Mouse (Mus musculus) frontal cortex, postnatal 25 days (tissue): ENCODE measurements at regions not wholly inside any gene's neighbourhood (a gene's known extent, or its start where the extent isn't known, plus 50 kb on each side); places are given as distances from the start of the nearest gene placed in this dataset.

ENCODE experiments used
- DNase-seq, 2 experiments: peaks; one replicate each; pipeline ENCODE4 v3.0.0; 2022; ENCODE audit warnings: low spot score in 2 of 2

- peak in 1 of 2 experiments; percentile 9 for DNase-seq
Observed at GRCm38 (mm10) chr10:45009676-45010075, 57.3 kb upstream of the Prep start.

DNA sequence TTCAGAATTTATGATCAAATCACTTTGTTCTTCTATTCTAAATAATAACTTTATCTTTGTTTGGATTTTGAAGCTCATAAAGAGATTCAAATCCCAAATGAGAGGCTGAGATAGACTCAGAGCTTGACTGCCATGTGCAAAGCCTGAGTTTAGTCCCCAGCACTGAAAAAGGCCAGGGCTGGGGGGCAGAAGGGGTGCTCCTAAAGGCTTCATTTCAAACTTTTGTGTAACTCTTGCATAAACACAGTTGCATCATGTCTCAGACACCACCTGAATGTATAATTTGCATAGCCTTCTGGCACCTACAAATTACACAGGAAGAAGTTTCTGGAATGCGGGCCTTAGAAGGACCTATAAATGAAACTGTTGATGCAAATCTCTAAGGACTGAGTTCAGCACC is 57.8 kb upstream of the Prep start:
- no peak for DNase-seq

DNA sequence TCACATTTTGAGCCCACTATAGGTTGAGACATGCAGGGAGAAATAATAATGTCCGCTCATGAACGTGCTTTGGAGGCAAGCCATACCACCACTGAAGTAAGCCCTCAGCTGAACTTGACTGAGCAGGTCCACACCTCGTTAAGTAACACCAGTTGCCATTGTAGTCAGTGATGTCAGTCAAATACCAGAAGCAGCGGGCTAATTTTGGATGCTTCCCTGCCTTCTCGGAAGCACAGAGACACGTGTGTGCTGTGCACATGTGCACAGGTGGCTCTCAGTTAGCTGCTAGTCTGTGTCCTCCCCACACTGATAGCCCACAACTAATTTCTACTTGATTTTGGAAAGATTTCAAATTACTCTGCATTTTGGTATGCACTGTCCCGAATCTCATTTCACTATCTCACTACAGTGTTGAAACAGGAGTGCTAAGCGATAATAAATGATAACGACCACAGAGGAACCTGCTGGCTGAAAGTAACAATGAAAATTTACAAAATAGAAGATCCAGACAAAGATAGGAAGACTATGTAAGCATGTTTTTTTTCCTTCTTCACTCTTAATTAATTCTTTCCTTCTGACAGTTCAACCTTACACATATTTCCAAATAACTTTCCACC is 62.9 kb upstream of the Prep start:
- DNase-seq = no peak

GRCm38 (mm10) chr10:45003344-45003681 is 63.7 kb upstream of the Prep start:
- DNase-seq = no peak

DNA sequence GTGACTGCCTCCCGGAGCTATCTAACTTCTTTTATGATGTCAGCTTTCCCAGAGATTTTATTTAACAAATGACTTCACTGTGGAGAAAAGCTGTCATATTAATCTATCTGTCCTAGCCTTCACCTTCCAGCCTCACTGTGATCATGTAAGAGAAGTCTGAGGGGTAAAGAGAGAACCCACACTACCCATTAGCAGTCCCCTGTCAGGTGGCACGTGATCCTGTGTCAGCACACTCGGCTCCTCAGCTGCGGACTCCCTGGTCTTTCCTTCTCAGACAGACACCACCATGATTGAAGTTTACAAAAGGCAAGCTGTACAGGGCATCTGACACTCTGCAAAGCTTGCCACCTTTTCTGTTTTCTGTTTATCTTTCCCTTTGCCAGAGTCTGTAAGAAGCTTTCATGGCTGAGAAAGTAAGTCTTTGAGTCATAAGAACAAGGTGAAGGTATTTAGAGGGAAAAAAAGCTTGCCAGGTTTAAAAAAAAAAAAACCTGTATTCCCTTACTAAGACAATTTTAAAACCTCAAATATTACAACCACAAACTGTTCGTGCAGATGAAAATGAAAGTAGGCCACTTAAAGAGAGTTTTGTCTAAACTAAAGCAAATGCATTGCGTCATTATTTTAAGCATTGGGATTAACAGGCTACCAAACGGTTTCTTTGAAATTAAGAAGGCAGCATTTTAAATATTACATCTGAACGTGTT is 64.2 kb upstream of the Prep start:
- DNase-seq = no peak

- peak in 1 of 2 experiments; percentile 28 for DNase-seq
Observed at GRCm38 (mm10) chr10:45000873-45001859, 65.8 kb upstream of the Prep start.

DNA sequence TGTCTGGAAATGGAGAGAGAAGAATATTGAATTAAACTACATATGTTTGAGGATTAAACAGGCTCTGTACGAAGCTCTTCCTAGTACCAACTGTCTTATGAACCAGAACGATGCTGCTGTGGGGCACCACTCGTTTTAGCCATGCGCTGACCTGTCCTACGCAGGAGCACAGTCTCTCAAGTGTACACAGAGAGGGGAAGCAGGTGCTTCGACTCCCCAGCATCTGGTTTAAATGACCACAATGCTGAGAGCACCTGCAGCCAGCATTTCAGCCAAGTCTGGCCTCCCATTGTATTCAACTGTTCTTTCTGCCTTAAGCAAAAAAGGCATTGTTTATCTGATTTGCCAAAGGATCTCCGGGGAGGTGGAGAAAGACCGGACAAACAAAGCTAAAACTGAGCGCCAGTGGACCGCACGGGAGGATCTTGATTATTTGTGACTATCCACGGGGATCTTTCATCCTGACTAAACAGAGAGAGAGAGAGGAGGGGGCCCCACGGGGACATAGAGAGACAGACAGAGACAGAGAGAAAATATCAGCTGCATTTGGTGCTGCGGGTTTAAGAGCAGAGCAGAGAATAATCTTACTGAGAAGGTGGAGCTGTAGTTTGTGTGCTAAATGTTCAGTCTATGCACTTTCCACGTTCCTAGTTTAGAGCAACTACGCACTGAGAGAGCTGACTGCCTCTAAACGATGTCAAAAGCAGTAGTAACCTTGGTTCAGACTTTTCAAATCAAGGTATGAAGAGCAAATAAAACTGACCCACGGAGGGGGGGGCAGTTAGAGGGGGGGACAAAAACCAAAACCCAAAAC is 66.8 kb upstream of the Prep start:
- DNase-seq = no peak

DNA sequence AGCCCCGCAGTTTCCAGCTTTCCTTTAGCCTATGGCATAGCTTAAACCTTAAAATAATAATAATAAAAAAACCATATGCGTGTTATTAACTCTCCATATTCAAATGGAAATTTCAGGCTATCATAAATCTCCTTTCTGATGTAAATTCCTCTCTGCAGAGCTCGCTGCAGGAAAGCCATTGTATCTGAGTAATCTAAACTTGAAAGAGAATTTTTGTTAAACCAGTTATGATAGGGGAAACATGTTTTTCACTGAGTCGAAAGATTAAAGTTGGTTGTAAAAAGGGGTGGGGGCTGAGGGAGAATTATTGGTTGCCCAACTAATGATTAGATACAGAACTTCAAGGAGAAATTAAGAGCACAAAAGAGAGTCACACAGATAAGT is 69.1 kb upstream of the Prep start:
- DNase-seq = no peak

DNA sequence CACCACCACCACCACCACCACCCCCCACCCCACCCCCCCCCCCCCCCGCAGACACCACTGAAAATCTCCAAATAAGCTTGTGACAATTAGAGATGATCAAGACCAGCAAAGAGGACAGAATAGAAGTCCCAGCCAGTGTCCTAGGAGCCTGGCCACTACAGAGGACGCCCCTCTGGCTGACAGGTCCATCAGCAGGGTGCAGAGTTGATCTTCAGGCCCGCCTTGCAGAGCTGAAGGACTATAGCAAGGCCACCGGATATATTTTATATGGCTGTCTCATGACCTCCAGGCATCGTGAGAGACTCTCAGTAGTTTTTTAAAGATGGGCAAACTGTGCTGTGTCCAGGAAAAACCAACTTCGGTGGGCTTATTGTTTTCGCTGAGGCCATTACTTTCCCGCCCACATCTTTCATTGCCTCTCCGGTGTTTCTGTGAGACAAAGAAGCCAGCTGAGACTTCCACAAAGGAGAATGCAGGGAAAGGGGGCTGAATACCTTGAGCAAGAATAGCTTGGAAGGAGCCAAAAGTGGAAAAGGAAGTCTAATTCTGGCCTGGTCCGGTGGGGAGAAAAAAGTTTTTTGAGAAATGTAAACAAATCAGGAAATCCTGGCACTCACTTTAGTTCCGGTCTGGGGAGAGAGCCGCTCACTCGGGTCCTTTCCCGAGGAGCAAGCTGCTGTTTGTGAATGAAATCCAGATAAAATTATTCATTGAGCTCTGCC is 69.7 kb upstream of the Prep start:
- DNase-seq = no peak

- DNase-seq = no peak
Observed at GRCm38 (mm10) chr10:44995756-44996155, 71.2 kb upstream of the Prep start.

DNA sequence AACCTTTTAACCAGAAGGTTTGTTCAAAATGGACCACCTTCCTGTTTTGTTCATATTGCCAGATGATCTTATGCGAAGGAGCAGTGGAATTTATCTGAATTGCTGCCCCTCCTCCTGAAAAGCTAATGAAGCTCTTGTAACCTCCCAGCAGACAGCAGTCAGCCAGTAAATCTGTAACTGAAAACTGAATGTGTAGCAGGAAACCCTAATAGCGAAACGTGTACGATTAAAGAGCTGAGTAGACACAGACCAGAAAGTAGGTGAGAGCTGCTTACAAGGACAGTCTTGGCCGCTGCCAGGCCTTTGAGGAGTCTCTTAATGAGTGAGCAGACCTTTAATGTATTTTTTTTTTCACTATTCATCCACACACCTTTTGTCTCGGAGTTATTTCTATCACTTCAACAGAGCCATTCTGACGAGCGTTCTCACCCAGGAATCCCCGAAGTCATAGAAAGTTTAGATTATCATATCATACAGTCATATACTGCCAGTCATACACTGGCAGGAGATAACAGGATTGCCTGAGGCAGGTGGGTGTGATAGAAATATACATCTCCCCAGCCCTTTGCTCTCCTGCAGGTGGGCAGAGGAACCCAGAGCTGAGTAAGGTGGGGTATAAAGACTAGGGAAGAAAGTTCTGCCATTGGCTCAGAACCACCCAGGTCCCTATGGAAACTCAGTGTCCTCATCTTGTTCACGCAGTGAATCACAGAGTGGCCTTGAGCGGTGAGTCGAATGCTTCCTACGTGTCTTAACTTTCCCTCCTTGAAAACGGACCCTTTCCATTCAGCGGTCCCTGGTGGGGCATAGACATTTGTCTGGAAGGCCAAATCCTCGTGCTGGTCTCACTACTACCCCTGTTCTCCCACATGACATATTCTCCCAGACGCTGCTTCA is 72.4 kb upstream of the Prep start:
- DNase-seq = no peak

DNA sequence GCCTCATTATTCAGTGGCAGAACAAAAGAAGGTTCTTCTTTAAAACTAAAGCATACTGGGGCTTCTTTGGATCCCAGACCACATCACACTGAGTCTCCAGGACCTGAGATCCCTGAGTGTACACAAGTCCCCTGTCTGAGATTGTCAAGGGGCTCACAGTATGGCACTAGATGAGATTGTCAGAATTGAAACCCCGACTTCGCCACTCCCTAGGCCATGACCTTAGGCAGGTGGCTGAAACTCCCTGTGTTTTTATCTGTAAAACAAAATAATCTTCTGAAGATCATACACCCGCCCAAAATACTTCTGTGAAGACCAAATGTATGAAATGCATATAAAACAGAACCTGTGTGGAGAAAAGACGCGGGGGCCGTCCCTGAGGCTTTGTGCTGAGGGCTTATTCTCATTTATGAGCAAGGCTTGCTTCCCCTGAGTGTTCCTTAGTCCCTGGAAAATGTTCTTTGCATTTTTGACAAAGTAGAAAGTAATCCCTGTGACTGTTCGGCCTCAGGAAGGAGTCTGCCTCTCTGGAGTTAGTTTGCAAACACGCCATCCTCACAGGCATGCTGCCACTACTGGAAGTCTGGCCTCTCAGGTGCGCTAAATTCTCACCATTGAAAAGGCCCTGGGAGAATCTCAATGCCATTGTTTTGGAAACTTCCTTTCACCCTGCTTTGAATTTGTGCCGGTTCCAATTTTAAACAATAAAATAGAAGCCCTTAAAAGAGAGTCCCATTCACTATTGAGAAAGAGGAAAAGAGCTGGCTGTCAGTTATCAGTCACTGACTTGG is 73.3 kb upstream of the Prep start:
- DNase-seq = no peak

- no peak for DNase-seq
Observed at GRCm38 (mm10) chr10:44989539-44989938, 77.5 kb upstream of the Prep start.

DNA sequence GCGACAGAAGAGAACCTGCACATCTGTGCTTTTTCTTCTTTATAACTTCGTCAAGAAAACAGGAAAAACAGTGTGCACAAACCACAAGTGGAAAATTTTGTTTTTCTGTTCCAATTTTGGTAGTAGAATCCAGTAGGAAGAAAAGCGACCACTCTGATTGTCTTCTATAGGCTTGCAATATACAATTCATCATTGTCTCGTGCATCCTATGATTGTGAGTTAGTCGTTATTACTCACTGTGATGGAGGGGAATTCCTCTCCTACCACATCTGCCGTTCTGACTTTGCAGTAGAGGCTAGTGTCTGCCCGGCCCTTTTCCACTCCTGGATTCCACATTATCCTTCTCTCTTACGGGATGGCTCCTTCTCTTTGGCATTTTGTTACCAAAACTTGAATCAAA is 78.2 kb upstream of the Prep start:
- no peak for DNase-seq

DNA sequence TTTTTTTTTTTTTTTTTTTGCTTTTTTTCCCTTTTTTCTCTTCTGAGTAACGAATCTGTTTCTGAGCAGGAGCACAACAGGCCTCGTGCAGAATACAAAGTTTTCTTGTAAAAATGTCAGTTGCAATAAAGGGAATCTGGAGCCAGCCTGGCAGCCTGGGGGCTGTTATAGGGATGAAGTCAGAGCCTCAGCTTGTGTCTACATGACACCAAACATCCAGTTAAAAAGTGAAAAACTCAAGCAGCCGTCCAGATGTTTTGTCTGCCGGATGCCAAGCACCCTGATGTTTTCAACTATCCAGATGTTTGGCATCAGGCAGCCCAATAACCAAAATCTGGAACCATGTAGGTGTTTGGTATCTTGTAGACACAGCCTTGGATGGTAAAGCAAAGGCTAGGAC is 79.4 kb upstream of the Prep start:
- DNase-seq = no peak

DNA sequence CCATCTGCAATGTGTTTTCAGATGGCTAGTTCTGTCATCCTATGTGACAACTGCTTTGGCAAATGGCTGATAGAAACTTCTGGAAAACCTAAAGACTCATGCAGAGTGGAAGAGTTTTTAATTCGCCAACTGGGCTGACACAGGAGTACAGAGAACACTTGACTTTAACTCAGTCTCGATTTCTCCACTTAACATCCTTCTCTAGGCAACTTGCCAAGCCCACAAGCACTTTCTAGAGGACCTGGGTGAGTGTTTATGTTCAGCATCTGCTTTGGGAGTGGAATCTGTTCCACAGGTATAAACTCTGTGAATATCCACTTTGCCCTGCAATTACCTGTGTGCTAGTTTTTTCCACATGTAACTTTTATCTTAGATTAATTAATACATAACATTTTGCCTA is 85.1 kb upstream of the Prep start:
- no peak for DNase-seq

DNA sequence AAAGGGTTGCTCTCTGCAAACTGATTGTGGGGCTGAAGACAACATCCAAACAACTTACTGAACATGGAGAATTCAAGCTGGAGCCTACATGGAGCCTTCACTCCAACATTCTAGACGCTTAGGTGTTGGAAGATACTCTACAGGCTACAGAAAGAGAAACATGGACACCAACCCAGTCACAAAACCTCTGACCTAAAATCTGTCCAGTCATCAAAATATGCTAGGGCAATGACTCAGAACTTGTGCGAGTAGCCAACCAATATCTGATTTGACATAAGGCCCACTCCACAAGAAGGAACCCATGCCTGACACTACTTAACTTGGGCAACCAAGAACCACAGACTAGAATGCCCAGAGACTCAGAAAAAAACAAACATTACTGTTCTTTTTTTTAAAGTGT is 90.2 kb upstream of the Prep start:
- no peak for DNase-seq

- DNase-seq = no peak
Observed at GRCm38 (mm10) chr10:44971911-44972310, 95.1 kb upstream of the Prep start.

- no peak for DNase-seq
Observed at GRCm38 (mm10) chr10:44959968-44960367, 107.0 kb upstream of the Prep start.
